Mouse (Mus musculus): Measurements from ENCODE around the gene Gm20388.

GRCm38 (mm10) chr8:123783525-123784249 is 3873.0 kb downstream of the Gm20388 start:
- TF ChIP-seq POLR2A (IDR thresholded peaks at IDR 0.05; ENCODE audit: borderline replicate concordance, extremely low read depth, insufficient read depth, insufficient read length, poor library complexity, severe bottlenecking): no peak
- peak; percentile 90 for TF ChIP-seq CTCF (IDR thresholded peaks at IDR 0.05; ENCODE audit: borderline replicate concordance, extremely low read depth, insufficient read depth, insufficient read length)

Data from brain, embryonic 14.5 days (tissue).